Mouse (Mus musculus): ENCODE measurements around the gene Dusp1. TPM values are rescaled to one million over a fixed set of nuclear protein-coding genes. Genes with fewer than 3 reads are reported as not detected.

The Dusp1 gene
- total RNA-seq, 2 experiments from 2014 or later: 17.1 to 19.3 TPM

DNA sequence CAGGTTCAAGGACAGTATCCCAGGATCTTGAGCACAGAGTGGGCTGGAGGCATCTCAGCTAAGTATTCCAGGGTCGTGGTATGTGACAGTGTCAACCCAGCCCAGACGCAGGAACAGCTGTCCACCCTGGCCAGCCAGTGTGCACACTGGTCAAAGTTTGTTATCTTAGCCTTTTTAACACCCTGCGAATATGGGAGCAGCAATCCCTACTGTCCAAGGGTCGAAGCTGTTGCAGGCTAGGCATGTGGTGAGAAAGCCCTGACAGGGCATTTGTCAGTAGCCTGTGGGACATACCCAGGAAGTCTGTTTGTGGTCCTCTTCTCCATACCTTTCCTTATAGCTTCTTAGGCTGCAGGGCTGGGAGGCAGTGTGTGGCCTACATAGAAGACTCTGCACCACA is 22.1 kb upstream of the Dusp1 start:
- DNase-seq: no peak

DNA sequence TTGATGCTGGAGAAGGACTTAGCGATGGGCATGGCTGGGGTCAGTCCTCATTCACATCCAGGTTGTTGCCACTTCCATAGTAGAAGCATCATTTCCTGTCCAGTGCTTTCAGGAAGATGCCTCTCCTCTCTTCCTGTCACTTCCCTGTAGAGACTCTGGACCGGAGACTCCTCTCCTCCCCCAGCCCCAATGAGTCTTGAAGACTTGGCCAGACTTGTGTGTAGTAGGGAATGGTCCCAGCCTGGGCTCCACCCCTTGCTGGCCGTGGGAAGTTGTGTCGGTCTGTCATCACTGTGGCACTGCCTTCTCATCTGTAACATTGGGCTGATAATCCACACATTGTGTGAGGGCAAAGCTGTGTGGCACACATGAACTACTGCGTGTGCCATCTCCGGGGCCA is 21.7 kb upstream of the Dusp1 start:
- DNase-seq: no peak

DNA sequence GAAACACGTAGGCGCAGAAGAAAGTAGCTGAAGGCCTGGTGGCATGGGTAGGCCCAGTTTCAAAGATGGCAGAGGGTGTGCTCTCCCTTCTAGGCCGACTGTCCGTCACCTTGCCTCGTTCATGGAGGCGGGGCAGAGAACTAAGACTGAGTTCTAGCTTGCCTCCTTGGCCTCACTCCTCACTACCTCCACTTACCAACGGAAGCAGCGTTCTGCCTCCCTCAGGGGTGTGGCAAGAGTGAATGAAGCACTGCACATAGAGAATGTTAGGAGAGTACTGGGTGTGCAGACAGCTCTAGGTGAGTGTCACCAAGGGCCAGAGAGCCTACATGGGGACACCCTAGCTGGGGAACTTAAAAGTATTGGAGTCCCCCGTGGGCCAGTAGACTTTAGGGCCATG is 21.1 kb upstream of the Dusp1 start:
- no peak for DNase-seq

DNA sequence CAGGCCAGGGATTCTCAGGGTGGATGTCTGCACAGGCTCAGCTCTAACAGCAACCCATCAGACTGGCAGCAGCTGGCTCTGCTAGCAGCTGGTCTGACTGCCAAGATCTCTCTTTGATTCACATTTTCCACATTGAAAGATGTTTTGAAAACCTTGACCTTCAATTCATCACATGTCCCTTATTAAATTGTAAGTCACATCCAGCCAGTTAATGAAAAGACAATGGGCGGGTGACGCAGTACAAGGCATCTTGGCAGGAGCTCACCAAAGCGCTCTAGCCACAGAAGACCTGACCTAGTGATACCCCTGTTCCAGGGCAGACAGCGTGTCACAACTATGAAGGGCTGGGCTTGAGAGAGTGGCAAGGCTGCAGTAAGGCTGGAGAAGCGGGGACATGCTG is 20.4 kb upstream of the Dusp1 start:
- no peak for DNase-seq

DNA sequence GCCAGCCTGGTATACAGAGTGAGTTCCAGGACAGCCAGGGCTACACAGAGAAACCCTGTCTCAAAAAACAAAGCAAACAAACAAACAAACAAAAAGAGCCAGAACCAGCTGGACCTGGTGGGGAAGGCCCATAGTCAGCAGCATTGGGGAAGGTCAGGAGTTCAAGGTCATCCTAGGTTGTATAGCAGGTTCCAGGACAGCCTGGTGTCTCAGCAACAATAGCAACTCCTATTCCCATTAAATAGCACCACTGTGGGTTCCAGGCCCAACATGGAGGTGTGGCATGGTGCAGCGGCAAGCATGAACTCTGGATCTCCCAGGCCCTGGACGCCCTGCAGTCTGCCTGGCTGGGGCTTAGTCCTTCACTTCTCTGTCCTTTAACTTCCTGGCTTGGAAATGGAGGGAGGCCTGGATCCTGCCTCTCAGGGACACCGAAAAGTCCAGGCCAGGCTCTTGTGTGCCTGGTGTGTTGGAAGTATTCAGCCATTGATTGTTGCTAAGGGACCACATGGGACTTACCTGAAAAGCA is 19.0 kb upstream of the Dusp1 start:
- DNase-seq: no peak

DNA sequence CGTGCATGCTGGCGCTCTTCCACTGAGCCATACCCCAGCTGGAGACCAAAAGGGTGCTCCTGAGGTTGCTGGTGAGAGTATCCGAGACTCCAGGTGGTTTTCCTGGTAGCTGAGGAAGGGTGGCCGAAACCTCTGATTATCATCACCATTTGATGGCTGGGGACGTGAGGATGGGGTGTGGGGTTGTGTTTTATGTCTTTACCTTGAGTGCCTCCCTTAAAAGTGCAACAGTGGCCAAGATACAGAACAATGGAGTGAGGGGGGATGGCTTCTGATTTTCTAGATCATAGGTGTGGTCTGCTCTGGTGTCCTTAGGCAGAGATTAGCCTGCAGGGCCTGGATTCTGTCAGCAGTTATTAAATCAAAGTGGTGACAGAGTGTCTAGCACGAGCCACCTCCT is 17.5 kb upstream of the Dusp1 start:
- no peak for DNase-seq

DNA sequence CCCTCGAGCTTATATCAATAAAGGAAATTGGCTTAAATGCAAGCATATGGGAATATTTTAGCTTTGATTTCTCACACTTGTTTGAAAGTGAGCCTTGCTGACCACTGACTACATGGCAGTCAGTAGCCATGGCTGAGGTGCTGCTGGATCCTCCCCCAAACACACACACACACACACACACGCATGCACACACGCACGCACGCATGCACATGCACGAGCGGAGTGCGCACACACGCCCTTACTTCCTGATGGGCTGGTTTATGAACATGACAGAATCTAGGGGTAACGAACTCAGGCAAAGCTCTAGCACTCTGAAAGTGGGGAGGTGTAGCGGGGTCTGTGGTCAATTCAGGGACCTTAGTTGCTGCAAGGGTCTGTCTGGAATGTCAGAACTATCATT is 16.8 kb upstream of the Dusp1 start:
- no peak for DNase-seq

DNA sequence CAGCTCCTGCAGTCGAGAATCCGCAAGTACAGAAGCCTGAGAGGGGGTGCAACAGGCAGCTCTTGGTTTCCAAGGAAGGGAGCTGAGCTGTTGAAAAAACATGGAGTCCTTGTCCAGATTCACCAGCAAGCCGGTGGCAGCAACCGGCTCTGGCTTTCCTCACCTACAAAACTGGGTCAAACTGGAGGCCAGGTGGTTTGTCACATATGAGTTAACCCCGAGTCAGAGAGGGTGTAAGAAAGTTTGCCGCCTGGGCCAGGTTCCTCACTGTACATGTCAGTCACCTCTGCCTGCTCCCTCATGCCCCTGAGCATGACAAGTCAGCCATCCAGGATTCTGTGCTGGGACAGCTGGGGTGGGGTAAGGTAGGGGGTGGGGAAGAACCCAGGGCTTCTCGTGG is 16.2 kb upstream of the Dusp1 start:
- DNase-seq: no peak

DNA sequence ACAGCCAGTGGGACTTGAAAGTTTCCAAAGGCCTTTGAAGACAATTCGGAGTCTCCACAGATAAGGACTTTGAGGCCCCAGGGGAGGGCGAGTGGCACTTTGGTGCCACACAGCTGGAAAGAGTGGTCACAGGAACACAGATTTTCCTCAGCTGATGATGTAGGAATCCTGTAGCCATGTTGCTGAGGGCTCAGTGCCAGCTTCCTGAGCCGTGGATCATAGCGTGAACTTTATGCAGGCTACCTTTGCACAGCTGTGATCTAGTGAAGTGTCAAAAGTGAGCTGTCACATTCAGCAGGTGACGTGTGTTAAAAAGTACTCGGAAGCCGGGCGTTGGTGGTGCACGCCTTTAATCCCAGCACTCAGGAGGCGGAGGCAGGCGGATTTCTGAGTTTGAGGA is 15.4 kb upstream of the Dusp1 start:
- DNase-seq: no peak

DNA sequence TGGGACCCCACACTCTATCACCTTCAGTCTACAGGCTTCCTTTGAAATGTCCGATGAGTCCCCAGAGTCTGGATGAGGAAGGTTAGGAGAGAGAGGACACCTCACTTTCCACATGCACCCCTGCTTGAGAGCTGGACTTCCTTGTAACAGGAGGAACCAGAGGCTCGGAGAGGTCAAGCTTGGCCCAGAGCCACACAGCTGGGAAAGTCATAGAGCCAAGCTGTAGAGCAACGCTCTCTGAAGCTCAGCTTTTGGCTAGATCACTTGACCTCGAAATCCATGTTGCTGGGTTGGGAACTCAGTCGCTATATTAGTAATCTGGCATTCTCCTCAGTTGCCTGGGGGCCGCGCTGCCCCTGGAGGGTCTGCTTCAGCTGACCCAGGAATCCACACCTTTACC is 14.9 kb upstream of the Dusp1 start:
- no peak for DNase-seq

DNA sequence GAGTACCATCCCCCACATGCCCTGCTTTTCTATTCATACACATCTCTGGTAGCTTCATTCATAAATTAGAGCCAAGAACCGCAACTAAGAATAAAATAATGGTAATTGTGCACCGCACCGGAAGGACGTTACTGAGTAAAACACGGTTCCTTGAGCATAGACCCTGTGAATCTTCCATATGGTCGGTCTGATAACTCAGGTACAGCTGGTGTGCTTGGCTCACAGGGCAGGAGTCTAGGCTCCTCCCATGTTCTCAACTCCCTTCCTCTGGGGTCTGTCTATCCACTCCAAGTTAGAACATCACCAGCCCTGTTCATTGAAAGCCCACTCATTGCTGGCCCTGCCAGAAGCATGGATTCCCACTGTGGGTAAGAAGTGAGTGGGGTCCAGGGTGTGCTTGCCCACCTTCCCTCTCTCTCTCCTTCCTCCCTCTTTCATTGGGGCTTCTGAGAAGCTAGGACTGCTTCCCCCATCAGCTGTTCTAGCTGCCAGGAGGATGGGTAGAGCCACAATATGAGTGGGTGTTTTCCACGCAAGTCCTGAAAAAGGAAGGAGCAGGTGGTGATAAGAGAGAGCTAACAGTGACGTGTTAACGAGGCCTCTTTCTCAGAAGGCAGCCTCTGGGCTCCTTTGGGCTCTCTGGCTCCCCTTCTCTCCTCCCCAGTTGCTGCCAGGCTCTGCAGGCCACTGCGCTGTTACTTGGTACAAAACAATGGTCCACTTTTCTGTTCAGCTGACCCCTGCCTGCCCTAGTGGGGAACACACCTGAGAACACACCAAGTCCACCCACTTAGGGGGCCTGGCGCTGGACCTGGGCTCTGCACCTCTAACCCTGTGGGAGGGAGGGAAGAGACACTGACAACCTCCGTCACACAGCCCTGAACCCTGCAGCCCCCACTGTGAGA is 14.1 kb upstream of the Dusp1 start:
- DNase-seq: no peak

DNA sequence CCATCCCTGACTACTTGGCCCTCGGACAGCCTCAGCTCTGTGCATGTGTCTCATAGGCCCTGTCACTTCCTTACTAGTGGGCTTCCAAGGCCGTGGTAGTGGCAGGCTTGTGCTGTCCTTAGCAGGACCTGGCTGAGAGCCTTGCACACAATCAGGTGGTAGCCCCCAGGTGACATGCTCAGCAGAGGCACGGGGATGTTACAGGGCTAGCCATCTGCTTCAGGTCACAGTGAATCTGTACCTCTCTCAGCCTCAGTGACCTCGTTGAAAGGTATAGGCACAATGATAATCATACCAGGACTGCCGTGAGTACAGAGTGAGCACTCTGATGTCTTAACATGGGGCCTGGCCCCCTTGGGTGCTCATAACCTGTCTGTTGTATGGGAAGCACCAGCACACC is 12.8 kb upstream of the Dusp1 start:
- DNase-seq: no peak

DNA sequence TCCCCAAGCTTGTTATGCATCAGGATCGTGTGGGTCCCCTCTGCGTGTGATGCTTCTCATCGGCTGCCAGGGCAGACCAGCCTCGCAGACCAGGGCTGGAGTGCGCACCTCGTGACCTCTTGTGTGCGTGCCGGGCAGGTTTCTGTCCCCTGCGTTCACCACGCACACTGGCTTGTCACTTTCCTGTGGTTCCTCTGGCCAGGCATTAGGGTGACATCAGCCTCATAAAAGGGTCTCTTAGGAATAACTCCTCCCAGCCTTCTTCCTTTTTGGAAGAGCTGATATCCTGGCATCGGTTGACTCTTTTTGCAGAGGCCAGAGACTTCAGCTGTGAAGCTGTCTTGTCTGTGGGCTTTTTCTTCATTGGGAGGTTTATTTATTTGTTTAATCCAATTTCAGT is 12.2 kb upstream of the Dusp1 start:
- DNase-seq: no peak

DNA sequence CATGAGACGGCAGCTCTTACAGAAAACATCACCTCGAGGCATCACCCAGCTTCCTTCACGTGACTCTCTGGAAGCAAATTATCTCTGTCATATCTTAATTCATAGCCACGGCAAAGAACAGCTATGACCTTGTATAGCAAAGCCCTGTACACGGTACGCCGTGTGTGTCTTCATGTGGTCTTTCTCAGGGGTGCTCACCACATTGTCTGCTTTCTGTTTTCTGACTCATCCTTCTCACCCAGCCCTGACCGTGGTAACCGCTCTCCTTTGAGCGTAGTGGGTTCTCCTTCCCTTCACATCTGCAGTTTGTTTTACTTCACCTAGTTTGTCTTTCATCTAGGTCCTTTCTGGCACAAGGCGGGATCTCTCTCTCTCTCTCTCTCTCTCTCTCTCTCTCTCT is 10.3 kb upstream of the Dusp1 start:
- DNase-seq: no peak

DNA sequence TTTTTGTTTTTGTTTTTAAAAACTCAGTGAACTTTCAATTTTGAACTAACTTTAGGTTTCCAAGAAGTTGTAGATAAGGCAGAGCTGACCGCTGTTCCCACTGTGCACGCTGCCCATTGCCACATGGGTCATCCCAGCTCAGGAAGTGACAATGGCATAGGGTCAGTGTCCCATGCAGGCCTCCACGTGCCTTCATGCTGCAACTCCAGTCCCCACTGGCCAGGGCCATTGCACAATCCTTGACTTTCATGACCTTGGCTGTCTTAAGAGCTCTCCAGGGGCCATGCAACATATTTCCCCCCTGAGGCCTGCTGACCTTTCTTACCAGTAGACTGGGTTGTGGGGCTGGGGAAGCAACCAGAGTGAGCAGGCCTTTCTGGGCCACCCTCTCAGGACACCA is 9.4 kb upstream of the Dusp1 start:
- no peak for DNase-seq

DNA sequence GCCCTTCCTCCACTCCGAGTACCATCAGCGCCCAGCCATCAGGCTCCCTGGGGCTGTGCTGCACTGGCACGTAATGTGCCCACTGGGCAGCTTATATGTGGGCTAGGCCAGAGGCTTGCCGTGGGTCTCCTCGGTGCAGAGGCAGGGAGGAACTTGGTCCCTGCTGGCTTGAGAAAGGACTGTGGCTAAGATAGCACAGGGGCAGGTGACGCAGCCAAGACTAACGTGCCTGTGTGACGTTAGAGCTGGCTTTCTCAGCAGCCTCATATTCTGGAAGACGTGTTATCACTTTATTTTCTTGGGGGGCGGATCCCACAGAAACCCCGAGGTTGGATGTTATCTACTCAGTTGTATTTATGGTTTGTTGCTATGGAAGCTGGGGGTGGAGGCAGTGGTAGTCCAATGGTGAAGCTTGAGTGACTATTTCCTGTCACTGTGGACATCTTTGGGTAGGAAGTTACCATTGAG is 8.8 kb upstream of the Dusp1 start:
- DNase-seq: no peak

DNA sequence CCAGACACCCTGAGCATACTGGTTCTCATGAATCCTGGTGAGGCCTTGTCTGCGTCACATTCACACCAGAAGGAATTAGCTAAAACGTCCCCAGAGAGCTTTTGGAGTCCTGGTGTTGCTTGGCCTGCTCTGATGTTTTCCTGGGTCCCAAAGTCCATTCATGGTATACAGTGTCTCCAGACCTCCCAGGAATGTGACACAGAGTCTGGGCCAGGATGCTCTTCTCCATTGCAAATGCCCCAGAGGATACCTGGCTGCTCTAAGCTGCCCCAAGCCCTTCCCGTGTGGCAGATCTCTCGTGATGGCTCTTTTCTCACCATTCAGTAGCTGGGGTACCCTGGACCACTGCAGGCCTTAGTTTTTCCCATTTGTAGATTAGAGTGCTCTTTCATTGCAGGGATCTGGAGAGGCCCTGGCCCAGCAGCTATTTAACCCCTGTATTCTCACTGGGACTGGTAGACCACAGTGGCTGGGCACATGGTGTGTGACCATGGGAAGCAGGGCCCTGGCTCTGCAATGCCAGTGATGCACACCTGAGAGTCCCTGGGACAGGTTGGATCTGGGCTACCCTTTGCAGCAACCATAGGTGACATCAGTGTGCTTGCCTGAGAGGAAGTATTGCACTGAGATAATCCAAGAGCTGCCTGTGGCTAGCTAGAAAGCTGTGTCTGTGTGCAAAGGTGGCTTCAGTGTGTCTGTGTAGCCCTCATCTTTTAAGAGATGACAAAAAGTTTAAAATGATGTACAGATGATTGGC is 7.8 kb upstream of the Dusp1 start:
- DNase-seq: no peak

DNA sequence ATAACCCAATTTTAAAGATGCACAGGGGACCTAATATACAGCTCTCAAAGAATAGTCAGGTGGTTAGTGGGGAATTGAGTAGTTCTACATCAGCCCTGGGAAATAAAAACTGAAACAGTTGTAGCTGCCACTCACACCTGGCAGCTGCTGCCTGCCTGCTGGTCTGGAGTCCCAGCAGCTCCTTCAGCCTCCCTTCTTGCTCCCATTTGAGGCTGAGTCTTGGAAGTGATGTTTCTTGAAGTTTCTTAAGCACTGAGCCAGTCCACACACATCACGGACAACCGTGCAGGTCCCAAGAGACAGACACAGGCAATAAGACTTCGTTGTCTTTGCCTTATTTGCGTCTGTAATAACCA is 5.9 kb upstream of the Dusp1 start:
- no peak for DNase-seq

DNA sequence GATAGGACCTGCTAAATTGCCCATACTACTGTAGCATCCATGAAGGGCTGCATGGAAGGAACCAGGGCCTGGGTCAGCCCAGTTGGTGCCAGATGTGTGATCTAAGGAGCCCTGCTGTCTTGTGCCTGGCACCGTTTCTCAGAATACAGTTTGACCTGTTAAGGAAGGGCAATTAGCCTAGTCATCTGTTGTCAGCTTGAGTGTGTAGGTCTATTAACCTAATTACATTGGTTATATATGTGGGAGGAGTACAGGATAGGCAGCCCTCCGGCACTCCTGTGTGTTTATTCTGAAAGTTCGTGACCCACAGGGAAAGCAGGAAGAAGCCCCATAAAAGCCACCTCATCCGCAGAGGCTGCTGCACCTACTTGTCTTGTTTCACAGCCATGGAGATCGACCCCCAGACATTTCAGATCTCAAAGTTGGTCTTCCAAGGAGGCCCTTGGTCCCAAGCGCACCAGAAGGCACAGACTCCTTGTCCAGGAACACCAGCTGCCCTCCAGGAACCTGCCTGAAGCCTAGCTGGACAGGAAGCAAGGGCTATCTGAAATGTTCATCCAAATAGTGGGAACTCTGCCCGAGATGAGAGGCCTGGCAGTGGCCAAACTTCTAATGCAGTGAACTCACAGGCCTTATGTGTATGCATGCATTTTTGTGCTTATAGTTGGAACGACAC is 5.4 kb upstream of the Dusp1 start:
- no peak for DNase-seq

DNA sequence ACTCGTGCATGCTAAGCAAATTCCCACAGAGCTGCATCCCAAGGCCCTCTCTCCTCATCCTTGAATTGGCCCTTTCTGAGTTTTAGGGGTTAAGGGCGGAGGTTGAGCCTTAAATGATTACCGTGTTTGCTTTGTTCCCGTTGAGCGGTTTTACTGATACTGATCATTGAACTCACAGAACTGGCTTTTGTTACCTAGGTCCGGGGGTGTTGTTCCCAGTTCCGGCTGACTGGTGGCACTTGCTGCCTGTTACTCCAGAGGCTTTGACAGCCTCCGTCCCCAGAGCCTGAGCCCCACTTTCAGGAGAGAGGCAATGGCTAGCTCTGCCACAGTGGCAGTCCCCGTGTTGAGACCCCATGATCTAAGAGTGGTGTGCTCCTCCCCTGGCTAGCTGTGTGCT is 2.5 kb upstream of the Dusp1 start:
- no peak for DNase-seq

DNA sequence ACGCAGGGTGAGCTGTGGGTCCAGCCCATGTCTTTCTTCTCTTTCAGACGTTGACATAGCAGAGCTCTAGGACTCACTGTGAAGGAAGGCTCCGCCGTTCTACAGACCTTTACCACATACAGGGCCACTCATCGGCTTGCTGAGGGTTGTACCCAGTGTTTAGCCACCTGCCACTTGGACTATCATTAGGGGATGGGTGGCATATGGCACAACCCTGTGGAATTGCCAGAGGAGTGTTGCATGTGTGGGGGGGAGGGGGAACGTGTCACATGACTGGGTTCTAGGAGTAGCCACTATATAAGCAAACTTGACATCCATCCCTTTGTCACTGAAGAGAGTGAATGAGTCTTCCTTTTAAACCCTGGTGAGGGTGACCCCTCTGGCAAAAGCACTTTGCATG is 1.5 kb upstream of the Dusp1 start:
- no peak for DNase-seq

DNA sequence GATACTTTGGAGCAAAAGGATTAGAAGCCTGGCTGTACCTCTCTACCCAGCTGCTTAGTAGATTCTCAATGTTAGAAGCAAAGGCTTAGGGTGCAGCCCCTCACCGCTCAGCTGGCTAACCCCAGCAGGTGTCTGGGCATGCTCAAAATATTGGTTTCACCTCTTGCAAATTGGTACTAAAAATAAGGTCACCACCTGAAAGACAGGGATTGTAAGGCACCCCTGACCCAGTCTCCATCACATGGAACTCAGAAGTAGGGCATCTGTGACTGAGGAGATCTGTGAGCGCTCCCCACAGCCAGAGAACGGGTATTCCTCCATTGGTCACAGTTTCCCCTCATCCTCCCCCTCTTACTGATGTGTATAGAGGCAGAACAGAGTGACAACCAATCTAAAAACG is 364 bp upstream of the Dusp1 start:
- no peak for DNase-seq

DNA sequence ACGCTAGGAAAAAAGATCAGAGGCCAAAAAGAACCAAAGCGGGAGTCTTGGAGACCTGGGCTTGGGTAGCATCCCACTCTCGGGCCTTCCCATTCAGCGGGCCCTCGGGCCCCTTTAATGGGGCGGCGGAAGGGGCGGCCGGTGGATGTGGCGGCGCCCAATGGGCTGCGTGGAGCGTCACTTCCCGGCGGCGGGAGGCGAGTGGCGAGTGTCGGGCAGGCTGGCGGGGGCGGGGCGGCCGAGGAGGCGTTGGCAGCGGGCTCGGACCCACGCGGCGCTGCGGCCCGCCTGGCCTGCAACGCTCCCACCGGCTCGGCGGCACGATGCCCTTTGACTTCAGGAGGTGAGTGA is 663 bp downstream of the Dusp1 start, which contains the start of gene Ergic1:
Gene Ergic1, plus strand, starts transcription at position 200 of the 351 bp plus-strand sequence.
- DNase-seq: peak; percentile 89 to 90

Measured in layer of hippocampus, postnatal 36 days (tissue).